Mouse (Mus musculus) hematopoietic stem cell, adult 5-6 weeks (primary cell): Measurements from ENCODE around the gene Galnt3. TPM values are rescaled to one million over a fixed set of nuclear protein-coding genes. Genes with fewer than 3 reads are reported as not detected.

Experiments used
- ATAC-seq, 2 experiments: fragments of 125-278 bp in 1 of 2; replicated peaks in 1 of 2; 2 replicates each; pipeline ENCODE4 v1.8.0; 2016 to 2017; ENCODE audit warnings: inconsistent platforms in 2 of 2, mild to moderate bottlenecking in 2 of 2, moderate number of reproducible peaks in 2 of 2, low read depth in 1 of 2, moderate TSS enrichment in 1 of 2; ENCODE audit not compliant: low FRiP score in 2 of 2, poor library complexity in 2 of 2, severe bottlenecking in 2 of 2, insufficient read depth in 1 of 2, low TSS enrichment in 1 of 2
- total RNA-seq: library from RNA; stranded (forward); fragments of 172-1452, 232-1000 nt; gene quantifications from 2 replicates; pipeline ENCODE4 v1.2.3, GENCODE M21; 2017

Galnt3 gene
- 1.4 and 5.9 TPM in 2 replicates for total RNA-seq

GRCm38 (mm10) chr2:66124591-66125271 lies at the start of gene Galnt3:
TSS of gene Galnt3 (minus strand) at chr2:66124994.
- ATAC-seq: peak; percentile 87 to 94

DNA sequence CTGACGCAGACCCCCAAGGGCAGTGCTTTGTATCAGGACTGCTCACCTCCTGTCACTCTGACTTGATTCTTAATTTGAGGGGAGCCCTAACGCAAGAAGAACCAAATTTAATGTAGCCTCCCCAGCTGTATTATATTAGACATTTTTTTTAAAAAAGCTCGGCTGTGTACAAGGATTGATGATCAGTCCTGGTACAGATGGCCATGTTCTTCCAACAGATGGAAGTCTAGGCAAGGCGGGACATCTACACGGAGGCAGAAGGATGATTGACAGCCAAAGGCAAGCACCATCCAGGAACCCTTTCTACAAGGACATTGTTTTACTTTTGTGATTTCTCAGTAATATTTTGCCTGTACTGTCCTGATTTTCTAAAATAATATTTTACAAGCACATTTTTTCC lies 48.3 kb upstream of the Galnt3 start:
- no peak for ATAC-seq

- ATAC-seq: no peak
Measured at GRCm38 (mm10) chr2:66171643-66172042, 46.8 kb upstream of the Galnt3 start.

GRCm38 (mm10) chr2:66170721-66171120 lies 45.9 kb upstream of the Galnt3 start:
- no peak for ATAC-seq

DNA sequence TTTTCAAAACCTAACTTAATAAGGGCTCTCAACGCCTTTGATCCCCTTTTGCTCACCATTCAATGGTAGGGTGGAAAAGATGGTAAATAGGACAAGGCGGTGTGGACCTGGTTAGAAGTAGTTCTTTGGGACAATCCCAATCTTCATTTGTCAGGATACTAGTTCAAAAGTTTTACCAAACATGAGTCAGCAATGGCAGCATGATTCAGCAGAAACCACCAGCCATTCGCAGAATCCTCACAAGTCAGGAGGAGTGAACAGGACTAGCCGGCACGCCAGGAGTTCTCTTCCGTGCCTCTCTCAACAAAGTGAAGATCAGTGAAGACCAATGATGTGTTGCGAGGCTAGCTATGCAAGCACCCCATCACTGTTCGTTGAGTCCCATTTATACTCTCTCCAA lies 40.2 kb upstream of the Galnt3 start:
- ATAC-seq: no peak

GRCm38 (mm10) chr2:66158140-66158915 lies 33.5 kb upstream of the Galnt3 start:
- no peak for ATAC-seq

DNA sequence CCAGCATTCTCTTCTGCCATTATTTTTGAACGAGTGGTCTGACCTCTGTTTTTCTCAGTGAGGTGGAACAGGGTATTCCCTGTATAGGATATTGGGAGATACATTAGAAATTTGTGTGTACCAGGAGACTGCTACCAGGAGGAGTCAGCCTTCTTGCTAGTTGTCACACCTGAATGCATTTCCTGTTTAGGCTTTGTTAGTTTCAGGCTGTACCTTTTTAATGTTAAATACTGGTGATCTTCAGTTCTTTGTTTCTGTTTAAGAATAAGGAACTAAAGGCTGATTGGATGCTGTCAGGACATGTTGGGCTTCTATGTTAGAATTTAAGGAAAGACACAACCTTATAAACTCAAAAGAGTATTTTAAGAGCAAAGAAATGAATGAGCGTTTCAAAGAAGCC lies 26.6 kb upstream of the Galnt3 start:
- no peak for ATAC-seq

DNA sequence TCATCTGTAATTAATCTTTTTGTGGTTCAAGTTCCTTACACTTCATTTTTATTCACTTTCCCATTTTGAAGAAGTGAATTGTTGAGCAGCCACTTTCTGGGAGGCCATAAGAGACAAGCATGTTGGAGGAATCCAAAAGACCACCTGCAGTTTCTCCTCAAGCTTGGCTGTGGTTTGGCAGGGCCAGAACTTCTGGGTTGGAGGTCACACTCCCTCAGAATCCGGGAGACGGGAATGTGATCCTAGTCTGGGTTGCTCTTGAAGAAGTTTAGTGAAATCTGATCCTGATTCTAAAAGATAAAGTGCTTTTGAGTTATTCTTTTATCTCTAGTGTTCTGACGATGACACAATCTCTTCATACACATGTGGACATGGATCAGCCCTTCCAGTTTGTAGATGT lies 25.7 kb upstream of the Galnt3 start:
- ATAC-seq: no peak

DNA sequence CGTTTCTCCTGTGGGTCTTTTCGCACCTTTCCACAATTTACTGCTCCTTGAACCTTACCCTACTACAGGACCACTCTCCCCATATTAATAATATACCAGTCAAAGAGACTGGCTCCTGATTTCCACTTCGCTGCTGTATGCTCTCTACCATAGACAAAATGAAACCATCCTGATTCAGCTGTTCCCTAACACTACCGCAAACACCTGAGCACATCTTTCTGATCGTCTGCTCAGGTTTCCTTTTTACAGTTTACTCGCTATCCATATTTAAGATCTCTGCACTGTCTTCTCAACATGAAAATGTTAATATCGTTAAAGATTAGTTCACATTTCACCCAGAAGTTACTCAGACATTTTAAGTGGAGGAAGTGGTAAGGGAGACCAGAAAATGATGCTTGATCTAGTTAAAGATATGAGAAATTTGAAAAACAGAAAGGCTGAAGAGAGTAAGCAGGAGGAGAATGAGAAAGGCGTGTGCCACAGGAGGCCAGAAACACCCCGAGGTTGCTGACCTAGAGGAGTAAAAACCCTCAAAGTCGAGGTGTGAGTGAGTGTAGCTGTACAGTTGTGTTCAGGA lies 23.9 kb upstream of the Galnt3 start:
- ATAC-seq: peak in 1 of 2 experiments; percentile 7; a peak in 1 of 4 replicates

- no peak for ATAC-seq
Measured at GRCm38 (mm10) chr2:66146473-66146872, 21.7 kb upstream of the Galnt3 start.

GRCm38 (mm10) chr2:66144770-66145169 lies 20.0 kb upstream of the Galnt3 start:
- no peak; a peak in 1 of 4 replicates for ATAC-seq

DNA sequence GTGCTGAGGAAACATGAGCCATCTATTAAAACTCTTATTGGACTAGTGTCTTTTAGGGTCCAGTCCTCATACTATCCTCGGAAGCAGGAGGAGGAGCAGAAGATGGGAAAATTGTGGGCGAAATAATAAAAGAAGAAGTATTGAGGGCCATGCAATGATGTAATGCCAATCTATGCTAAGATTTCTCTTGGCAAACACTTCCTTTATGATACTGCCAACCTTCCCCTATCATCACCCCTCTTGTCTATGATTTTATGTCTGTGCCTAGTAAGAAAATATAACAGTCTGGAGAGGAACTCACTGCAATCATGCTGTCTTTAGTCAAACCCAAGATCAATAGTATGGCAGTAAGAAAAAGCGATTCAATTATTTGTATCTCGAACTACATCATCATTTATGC lies 18.5 kb upstream of the Galnt3 start:
- no peak for ATAC-seq

DNA sequence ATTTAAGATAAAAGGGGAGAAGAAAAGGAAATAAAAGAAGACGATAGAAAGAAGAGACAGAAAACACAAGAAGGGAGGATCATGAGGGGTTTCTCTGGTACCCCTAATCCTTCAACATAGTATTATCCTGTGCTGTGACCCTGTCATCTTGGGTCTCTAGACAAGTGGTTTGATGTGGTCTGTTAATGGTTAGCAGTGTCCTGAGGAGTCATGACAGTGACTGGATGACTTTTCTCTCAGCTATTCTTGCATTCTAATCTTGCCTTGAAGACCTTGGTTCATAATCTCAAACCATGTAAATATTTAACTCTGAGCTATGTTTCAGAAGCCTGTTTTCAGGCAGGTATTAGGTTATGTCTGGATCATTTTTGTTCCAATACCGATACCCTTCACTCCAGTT lies 17.9 kb upstream of the Galnt3 start:
- ATAC-seq: no peak

DNA sequence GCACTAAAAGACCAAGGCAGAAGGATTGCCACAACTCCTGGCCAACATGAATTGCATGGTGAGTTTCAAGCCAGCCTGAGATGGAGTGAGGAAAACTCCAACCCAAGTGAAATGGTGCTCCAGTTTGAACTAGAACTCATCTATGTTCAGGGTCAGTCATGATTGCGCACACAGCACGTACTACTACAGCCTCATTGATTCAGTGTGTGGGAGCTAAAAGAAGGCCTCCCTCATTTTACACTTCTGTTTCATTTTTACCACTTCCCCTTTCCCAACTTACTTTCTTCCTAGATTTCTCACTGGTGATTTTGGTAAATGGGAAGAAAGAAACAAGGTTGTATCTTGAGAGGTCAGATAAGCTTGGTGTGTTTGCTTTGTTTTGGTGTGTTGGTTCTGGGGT lies 17.5 kb upstream of the Galnt3 start:
- ATAC-seq: no peak

DNA sequence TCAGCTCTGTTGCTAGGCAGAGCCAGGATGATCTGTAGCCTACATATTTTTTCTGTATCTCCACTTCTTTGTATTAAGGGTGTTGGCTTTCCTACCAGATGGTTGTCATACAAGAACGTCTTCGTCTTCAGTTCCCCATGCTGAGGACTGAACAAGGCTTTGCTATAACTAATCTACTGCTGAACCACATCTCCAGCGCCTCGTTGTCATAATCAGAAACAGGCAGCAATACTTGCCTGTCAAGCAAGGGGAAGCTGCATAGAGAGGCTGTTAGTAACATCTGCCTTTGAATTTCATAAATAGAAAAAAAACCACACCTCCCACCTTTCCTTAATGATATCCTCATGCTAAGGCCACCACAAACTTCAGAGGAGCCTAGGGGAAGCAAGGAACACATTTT lies 15.5 kb upstream of the Galnt3 start:
- ATAC-seq: no peak

DNA sequence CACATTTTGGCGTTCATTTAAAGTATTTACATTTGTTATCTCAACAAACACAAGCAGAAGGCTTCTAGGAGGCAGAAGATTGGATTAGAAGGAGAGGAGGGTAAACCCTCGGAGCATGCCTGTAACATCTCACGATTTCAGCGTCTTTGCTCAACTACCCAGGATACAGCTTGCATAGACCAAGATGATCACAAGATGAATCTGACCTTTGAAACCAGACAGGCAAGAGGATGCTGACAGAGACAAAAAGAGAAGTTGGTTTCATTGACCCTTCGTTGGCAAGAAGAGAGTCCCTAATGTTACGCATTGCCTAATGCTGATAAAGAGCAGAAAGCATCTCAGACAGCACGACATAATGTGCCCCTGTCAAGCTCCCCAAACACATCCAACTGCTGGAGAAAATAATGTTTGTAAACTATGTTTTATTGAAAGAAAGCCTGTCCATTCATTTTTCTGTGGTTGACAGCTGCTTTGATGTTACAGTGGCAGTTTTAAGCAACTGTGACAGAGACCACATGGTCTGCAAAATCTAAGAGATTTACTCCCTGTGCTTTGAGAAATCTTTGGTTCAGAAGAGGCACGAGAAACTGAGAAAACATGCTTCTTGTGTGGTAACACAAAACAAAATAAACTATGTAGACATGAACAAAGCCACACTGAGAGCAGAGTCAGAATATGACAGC lies 7.2 kb upstream of the Galnt3 start:
- no peak for ATAC-seq

- no peak for ATAC-seq
Measured at GRCm38 (mm10) chr2:66128941-66129340, 4.1 kb upstream of the Galnt3 start.

DNA sequence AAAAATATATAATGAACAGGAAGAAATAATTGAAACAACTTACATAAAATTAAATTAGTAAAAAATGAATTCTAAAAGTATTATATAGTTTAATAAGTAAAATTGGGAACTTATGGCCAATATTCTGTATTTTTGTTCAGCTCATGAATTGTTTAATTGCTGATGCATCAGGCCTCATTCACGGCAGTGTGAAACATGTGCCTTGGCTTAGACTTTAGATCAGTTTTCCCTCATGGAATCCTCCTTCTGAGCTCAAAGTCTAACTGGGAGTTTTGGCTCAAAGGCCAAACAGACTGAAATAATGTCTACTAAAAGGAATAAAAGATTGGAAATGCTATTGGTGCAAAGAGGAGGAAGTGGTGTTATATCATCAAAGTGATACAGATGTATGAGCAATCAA lies 2.7 kb upstream of the Galnt3 start:
- ATAC-seq: no peak
